Mouse (Mus musculus): ENCODE measurements around the gene Macrod2.

Macrod2 gene

GRCm38 (mm10) chr2:141490518-141490917 is 1095.4 kb downstream of the Macrod2 start:
- DNase-seq (ENCODE audit: low spot score), result no peak

GRCm38 (mm10) chr2:141505451-141505850 is 1110.3 kb downstream of the Macrod2 start:
- no peak for DNase-seq (ENCODE audit: low spot score)

GRCm38 (mm10) chr2:141507929-141508897 is 1113.1 kb downstream of the Macrod2 start:
- no peak for DNase-seq (ENCODE audit: low spot score)

- DNase-seq (ENCODE audit: low spot score), result no peak
These were observed 1119.9 kb downstream of the Macrod2 start for GRCm38 (mm10) chr2:141514976-141515375.

GRCm38 (mm10) chr2:141522081-141522480 is 1127.0 kb downstream of the Macrod2 start:
- DNase-seq (ENCODE audit: low spot score), result no peak

GRCm38 (mm10) chr2:141545877-141546276 is 1150.8 kb downstream of the Macrod2 start:
- no peak for DNase-seq (ENCODE audit: low spot score)

- DNase-seq (ENCODE audit: low spot score), result no peak
These were observed 1156.6 kb downstream of the Macrod2 start for GRCm38 (mm10) chr2:141551701-141552100.

- no peak for DNase-seq (ENCODE audit: low spot score)
These were observed 1161.6 kb downstream of the Macrod2 start for GRCm38 (mm10) chr2:141556747-141557146.

- no peak for DNase-seq (ENCODE audit: low spot score)
These were observed 1163.2 kb downstream of the Macrod2 start for GRCm38 (mm10) chr2:141558242-141558827.

- no peak for DNase-seq (ENCODE audit: low spot score)
These were observed 1170.9 kb downstream of the Macrod2 start for GRCm38 (mm10) chr2:141565986-141566385.

- DNase-seq (ENCODE audit: low spot score), result no peak
These were observed 1176.3 kb downstream of the Macrod2 start for GRCm38 (mm10) chr2:141571360-141571759.

- no peak for DNase-seq (ENCODE audit: low spot score)
These were observed 1183.1 kb downstream of the Macrod2 start for GRCm38 (mm10) chr2:141578206-141578605.

GRCm38 (mm10) chr2:141582431-141582830 is 1187.3 kb downstream of the Macrod2 start:
- no peak for DNase-seq (ENCODE audit: low spot score)

- DNase-seq (ENCODE audit: low spot score), result no peak
These were observed 1187.8 kb downstream of the Macrod2 start for GRCm38 (mm10) chr2:141582933-141583332.

- no peak for DNase-seq (ENCODE audit: low spot score)
These were observed 1192.2 kb downstream of the Macrod2 start for GRCm38 (mm10) chr2:141587290-141587689.

- DNase-seq (ENCODE audit: low spot score), result no peak
These were observed 1196.2 kb downstream of the Macrod2 start for GRCm38 (mm10) chr2:141591326-141591725.

- no peak for DNase-seq (ENCODE audit: low spot score)
These were observed 1199.7 kb downstream of the Macrod2 start for GRCm38 (mm10) chr2:141594811-141595210.

- DNase-seq (ENCODE audit: low spot score), result no peak
These were observed 1222.6 kb downstream of the Macrod2 start for GRCm38 (mm10) chr2:141617721-141618120.

GRCm38 (mm10) chr2:141618257-141618656 is 1223.1 kb downstream of the Macrod2 start:
- DNase-seq (ENCODE audit: low spot score), result no peak

- DNase-seq (ENCODE audit: low spot score), result no peak
These were observed 1268.9 kb downstream of the Macrod2 start for GRCm38 (mm10) chr2:141664051-141664450.

- DNase-seq (ENCODE audit: low spot score), result no peak
These were observed 1277.7 kb downstream of the Macrod2 start for GRCm38 (mm10) chr2:141672814-141673213.

GRCm38 (mm10) chr2:141673405-141673804 is 1278.3 kb downstream of the Macrod2 start:
- no peak for DNase-seq (ENCODE audit: low spot score)

GRCm38 (mm10) chr2:141697541-141697940 is 1302.4 kb downstream of the Macrod2 start:
- DNase-seq (ENCODE audit: low spot score), result no peak
